Comparison of ENCODE assay signal across 8 mouse cellular contexts in genomic region chr15:83169772-83170722, GRCm38 (mm10). TPM values are rescaled to one million over a fixed set of nuclear protein-coding genes. Genes with fewer than 3 reads are reported as not detected.
DNase-seq lines count a peak whose midpoint lies in the region; ATAC-seq and TF ChIP-seq lines count a peak whose summit lies in the region.

No protein-coding gene starts in this region.

- peaks cover 58% of the 10 kb centered on the region for H3K4me1 ChIP-seq in heart, embryonic 13.5 days
- peaks cover 43% of the 10 kb centered on the region for H3K4me1 ChIP-seq in liver, adult 2 months (ENCODE audit: control insufficient read depth, insufficient read depth, low read length)
- H3K4me1 ChIP-seq in spleen, adult 2 months (ENCODE audit: control insufficient read depth, insufficient read depth, insufficient read length) = peaks cover 13% of the 10 kb centered on the region; the same call in 1 of the 2 replicates

- ATAC-seq in heart, embryonic 13.5 days (ENCODE audit: extremely low read depth, insufficient number of reproducible peaks, low FRiP score, low TSS enrichment) = no peak
- no peak for ATAC-seq in monocyte, adult 5-6 weeks (replicated peaks; ENCODE audit: insufficient number of reproducible peaks, low FRiP score, low TSS enrichment, poor library complexity, severe bottlenecking)

- no peaks in the 10 kb centered on the region for H3K9me3 ChIP-seq in heart, embryonic 13.5 days

- H3K27me3 ChIP-seq in heart, embryonic 13.5 days (replicated peaks) = no peaks in the 10 kb centered on the region
- no peaks in the 10 kb centered on the region for H3K27me3 ChIP-seq in liver, adult 2 months (ENCODE audit: control insufficient read depth, insufficient read depth, low read length)
- no peaks in the 10 kb centered on the region for H3K27me3 ChIP-seq in spleen, adult 2 months (ENCODE audit: control insufficient read depth, insufficient read depth, low read length)

- H3K27ac ChIP-seq in heart, embryonic 13.5 days (replicated peaks) = peak overlapping the region; percentile 54
- peak overlapping the region; percentile 91 for H3K27ac ChIP-seq in liver, adult 2 months (replicated peaks; ENCODE audit: insufficient read depth, low read depth, low read length)
- H3K27ac ChIP-seq in spleen, adult 2 months (ENCODE audit: insufficient read depth, low read length) = peak overlapping the region; percentile 19; the same call in 1 of the 2 replicates

- peak; percentile 55 to 61 for DNase-seq in cerebellum, adult 18-20 months
- no peak for DNase-seq in cerebellum, postnatal 10 days
- peak; percentile 56 for DNase-seq in brain, adult 2 months (ENCODE audit: low read depth, low spot score)
- no peak for DNase-seq in liver, adult 2 months (ENCODE audit: extremely low read depth, low read depth, low spot score)
- DNase-seq in spleen, adult 2 months (ENCODE audit: low read depth in 1 of 2, low spot score in 2 of 2) = no peak
- no peak for DNase-seq in thymus, postnatal 36 days

- WGBS in heart, embryonic 13.5 days = 79% methylated on average over 8 of the region's 8 CpGs
- WGBS in liver, adult 2 months = 34% methylated on average over 8 of the region's 8 CpGs
- 76% methylated on average over 8 of the region's 8 CpGs for WGBS in spleen, adult 2 months

- H3K4me3 ChIP-seq in heart, embryonic 13.5 days = peak overlapping the region; percentile 86
- peak overlapping the region; percentile 36 for H3K4me3 ChIP-seq in liver, adult 2 months (ENCODE audit: insufficient read depth, low read depth, low read length)
- H3K4me3 ChIP-seq in spleen, adult 2 months (ENCODE audit: extremely low read depth, insufficient read depth, insufficient read length) = no peak overlapping the region; the same call in none of the 2 replicates

- peaks cover 39% of the 10 kb centered on the region; the same call in 1 of the 2 replicates for H3K79me2 ChIP-seq in liver, adult 2 months (ENCODE audit: control insufficient read depth, insufficient read depth, low read length)

- H3K9ac ChIP-seq in heart, embryonic 13.5 days = peak overlapping the region; percentile 90
- peak overlapping the region; percentile 87 for H3K9ac ChIP-seq in liver, adult 2 months (ENCODE audit: low read depth, low read length)

- peak overlapping the region; percentile 91 for H3K4me2 ChIP-seq in heart, embryonic 13.5 days

- TF ChIP-seq CTCF in liver, adult 2 months (IDR thresholded peaks at IDR 0.05; ENCODE audit: low read depth, low read length) = no peak
- no peak for TF ChIP-seq CTCF in spleen, adult 2 months (IDR thresholded peaks at IDR 0.05; ENCODE audit: extremely low read depth, insufficient read depth, insufficient read length, insufficient replicate concordance)

- peaks cover 4% of the 10 kb centered on the region; the same call in 1 of the 2 replicates for H3K36me3 ChIP-seq in heart, embryonic 13.5 days
- H3K36me3 ChIP-seq in liver, adult 2 months (ENCODE audit: control insufficient read depth, insufficient read depth, low read length) = peaks cover 1% of the 10 kb centered on the region; the same call in 1 of the 2 replicates
- H3K36me3 ChIP-seq in spleen, adult 2 months (ENCODE audit: control insufficient read depth, insufficient read depth, low read length) = peaks cover 3% of the 10 kb centered on the region; the same call in 1 of the 2 replicates

- 0 out of 2 replicates have a peak, but pooled peaks have one; percentile 8 for TF ChIP-seq POLR2A in liver, adult 2 months (IDR thresholded peaks at IDR 0.05; ENCODE audit: extremely low read depth, insufficient read depth, low read length)
- no peak for TF ChIP-seq POLR2A in spleen, adult 2 months (IDR thresholded peaks at IDR 0.05; ENCODE audit: low read depth, low read length)

RNA-seq across cellular contexts. Expression of gene Cyb5r3, which starts 2.3 kb away (rescaled TPM):
- polyA plus RNA-seq in heart, embryonic 13.5 days (2015; fragmentation: Nextera tagmentation; extraction: Ambion mirVana) = 127 and 137 TPM in 2 replicates
- total RNA-seq in liver, adult 2 months (2014; rRNA removed) = 155 TPM in 2 replicates
- polyA plus RNA-seq in liver, adult 2 months (2012; rRNA removed) = 424 and 500 TPM in 2 replicates
- polyA plus RNA-seq in spleen, adult 2 months (2012; rRNA removed) = 76.1 and 90.0 TPM in 2 replicates
- 58.3 to 66.1 TPM (median 60.8 TPM) in 3 replicates for total RNA-seq in monocyte, adult 5-6 weeks (2017)

RNA-seq across cellular contexts. Expression of gene Poldip3, which starts 20.9 kb away (rescaled TPM):
- 73.9 and 74.2 TPM in 2 replicates for polyA plus RNA-seq in heart, embryonic 13.5 days (2015; fragmentation: Nextera tagmentation; extraction: Ambion mirVana)
- total RNA-seq in liver, adult 2 months (2014; rRNA removed) = 21.6 and 24.8 TPM in 2 replicates
- polyA plus RNA-seq in liver, adult 2 months (2012; rRNA removed) = 25.5 and 34.6 TPM in 2 replicates
- polyA plus RNA-seq in spleen, adult 2 months (2012; rRNA removed) = 50.6 and 55.7 TPM in 2 replicates
- total RNA-seq in monocyte, adult 5-6 weeks (2017) = 122 to 140 TPM (median 123 TPM) in 3 replicates

RNA-seq across cellular contexts. Expression of gene Rrp7a, which starts 47.4 kb away (rescaled TPM):
- polyA plus RNA-seq in heart, embryonic 13.5 days (2015; fragmentation: Nextera tagmentation; extraction: Ambion mirVana) = 41.1 and 45.9 TPM in 2 replicates
- 9.1 and 19.3 TPM in 2 replicates for total RNA-seq in liver, adult 2 months (2014; rRNA removed)
- polyA plus RNA-seq in liver, adult 2 months (2012; rRNA removed) = 44.1 and 44.7 TPM in 2 replicates
- 86.8 and 104 TPM in 2 replicates for polyA plus RNA-seq in spleen, adult 2 months (2012; rRNA removed)
- total RNA-seq in monocyte, adult 5-6 weeks (2017) = 29.8 to 65.9 TPM (median 55.4 TPM) in 3 replicates

Comparison
In these comparisons a context has a peak if more than half of its experiments do, and no peak if none do; other contexts are left out.
1. DNase-seq: peak in cerebellum, adult 18-20 months (2 of 2) and brain, adult 2 months (single experiment); none in cerebellum, postnatal 10 days (0 of 2), liver, adult 2 months (single experiment), spleen, adult 2 months (0 of 2) and thymus, postnatal 36 days (0 of 2).
2. H3K27ac ChIP-seq: peak in every context shown above with its lines; median percentile 91 in liver, adult 2 months; 54 in heart, embryonic 13.5 days; 19 in spleen, adult 2 months.